Mouse (Mus musculus) kidney, embryonic 16.5 days (tissue): ENCODE data around the gene Klrg1. TPM values are rescaled to one million over a fixed set of nuclear protein-coding genes. Genes with fewer than 3 reads are reported as not detected.

Experiments
- polyA plus RNA-seq: library from polyadenylated mRNA; unstranded; fragments of >200 nt; fragmentation: Nextera tagmentation; extraction: Ambion mirVana; gene quantifications from 2 replicates; pipeline ENCODE4 v1.2.1, GENCODE M21; 2015

The Klrg1 gene
- polyA plus RNA-seq, 1 experiment from 2014 or later, result not detected

Other genes with a start within 250 kb of the Klrg1 start
- 129 and 138 TPM in 2 replicates for gene M6pr, start 25.8 kb upstream of the Klrg1 start, polyA plus RNA-seq
- gene Phc1, start 57.7 kb upstream of the Klrg1 start, polyA plus RNA-seq, result 17.9 and 21.8 TPM in 2 replicates
- 13.8 and 14.8 TPM in 2 replicates for gene Rimklb, start 215.9 kb upstream of the Klrg1 start, polyA plus RNA-seq
- 26.5 and 28.0 TPM in 2 replicates for gene Mfap5, start 223.0 kb upstream of the Klrg1 start, polyA plus RNA-seq